Mouse (Mus musculus): Measurements from ENCODE around the gene 1110051M20Rik.

Gene 1110051M20Rik

GRCm38 (mm10) chr2:91302845-91303244 is 141.7 kb downstream of the 1110051M20Rik start:
- WGBS, result 53% methylated on average over 3 of the region's 3 CpGs

GRCm38 (mm10) chr2:91301836-91302235 is 142.7 kb downstream of the 1110051M20Rik start:
- 88% methylated on average over 2 of the region's 2 CpGs for WGBS

- WGBS, result 96% methylated on average over 2 of the region's 2 CpGs
Measured at GRCm38 (mm10) chr2:91300784-91301183, 143.7 kb downstream of the 1110051M20Rik start.

- 67% methylated on average over 3 of the region's 3 CpGs for WGBS
Measured at GRCm38 (mm10) chr2:91299156-91299555, 145.3 kb downstream of the 1110051M20Rik start.

- WGBS, result 91% methylated on average over 5 of the region's 5 CpGs
Measured at GRCm38 (mm10) chr2:91295895-91296294, 148.6 kb downstream of the 1110051M20Rik start.

GRCm38 (mm10) chr2:91294226-91294625 is 150.3 kb downstream of the 1110051M20Rik start:
- WGBS, result 96% methylated on average over 3 of the region's 3 CpGs

- WGBS, result 58% methylated on average over 12 of the region's 12 CpGs
Measured at GRCm38 (mm10) chr2:91291197-91292007, 153.1 kb downstream of the 1110051M20Rik start.

GRCm38 (mm10) chr2:91287563-91287962 is 156.9 kb downstream of the 1110051M20Rik start:
- 81% methylated on average over 6 of the region's 6 CpGs for WGBS

GRCm38 (mm10) chr2:91285885-91286505 is 158.5 kb downstream of the 1110051M20Rik start:
- 12% methylated on average over 7 of the region's 7 CpGs for WGBS

- WGBS, result 28% methylated on average over 13 of the region's 13 CpGs
Measured at GRCm38 (mm10) chr2:91284375-91285199, 159.9 kb downstream of the 1110051M20Rik start.

- WGBS, result 61% methylated on average over 3 of the region's 3 CpGs
Measured at GRCm38 (mm10) chr2:91283972-91284371, 160.5 kb downstream of the 1110051M20Rik start.

GRCm38 (mm10) chr2:91281366-91281765 is 163.1 kb downstream of the 1110051M20Rik start:
- 63% methylated on average over 5 of the region's 5 CpGs for WGBS

- 71% methylated on average over 2 of the region's 2 CpGs for WGBS
Measured at GRCm38 (mm10) chr2:91279372-91279755, 165.1 kb downstream of the 1110051M20Rik start.

GRCm38 (mm10) chr2:91278749-91279371 is 165.6 kb downstream of the 1110051M20Rik start:
- WGBS, result 32% methylated on average over 10 of the region's 10 CpGs

- WGBS, result 66% methylated on average over 8 of the region's 8 CpGs
Measured at GRCm38 (mm10) chr2:91269687-91270133, 174.8 kb downstream of the 1110051M20Rik start.

- 80% methylated on average over 2 of the region's 2 CpGs for WGBS
Measured at GRCm38 (mm10) chr2:91268706-91269105, 175.8 kb downstream of the 1110051M20Rik start.

GRCm38 (mm10) chr2:91268042-91268441 is 176.5 kb downstream of the 1110051M20Rik start:
- 96% methylated on average over 3 of the region's 3 CpGs for WGBS

GRCm38 (mm10) chr2:91264711-91265681 is 179.5 kb downstream of the 1110051M20Rik start, which contains the start of gene Arfgap2:
Arfgap2 (plus strand) TSS chr2:91264974.
- under 1% methylated on average over 72 of the region's 72 CpGs for WGBS

- 80% methylated on average over 17 of the region's 17 CpGs for WGBS
Measured at GRCm38 (mm10) chr2:91263692-91264660, 180.5 kb downstream of the 1110051M20Rik start.

Data from cerebral cortex, adult 2 months (tissue).